Mouse (Mus musculus) stomach, embryonic 14.5 days (tissue): ENCODE results near the gene Cdc42ep1. TPM values are rescaled to one million over a fixed set of nuclear protein-coding genes. Genes with fewer than 3 reads are reported as not detected.

Experiments used
- ATAC-seq: fragments of 200-750 bp; cut with Nextera tagmentation; 2 replicates; pipeline ENCODE4 v1.8.0; 2017; ENCODE audit warnings: low read depth, moderate TSS enrichment; ENCODE audit not compliant: insufficient number of reproducible peaks, insufficient read depth, low FRiP score
- H3K27ac ChIP-seq: fragments of 300-500 bp; sonication (generic); 2 replicates; pipeline ENCODE4 v1.5.1; 2014; ENCODE audit warnings: mild to moderate bottlenecking, low read length, moderate library complexity, mixed read lengths
- H3K27me3 ChIP-seq: fragments of 300-500 bp; sonication (generic); 2 replicates; pipeline ENCODE4 v1.6.1; 2014; ENCODE audit warnings: low read length, control low read depth, mixed read lengths; ENCODE audit not compliant: control insufficient read depth, insufficient read depth
- H3K36me3 ChIP-seq: fragments of 300-500 bp; sonication (generic); 2 replicates; pipeline ENCODE4 v1.6.1; 2014; ENCODE audit warnings: mild to moderate bottlenecking, control low read depth, low read length, moderate library complexity, mixed read lengths; ENCODE audit not compliant: control insufficient read depth, insufficient read depth
- H3K4me1 ChIP-seq: fragments of 300-500 bp; sonication (generic); 2 replicates; pipeline ENCODE4 v1.6.1; 2014; ENCODE audit warnings: low read length, control low read depth, mixed read lengths; ENCODE audit not compliant: control insufficient read depth, insufficient read depth
- H3K4me2 ChIP-seq: fragments of 300-500 bp; sonication (generic); replicated peaks from 2 replicates; pipeline ENCODE4 v1.6.1; 2014; ENCODE audit warnings: low read depth, low read length, control low read depth
- H3K4me3 ChIP-seq: fragments of 300-500 bp; sonication (generic); 2 replicates; pipeline ENCODE4 v1.5.1; 2014; ENCODE audit warnings: low read depth, low read length, control low read depth
- H3K9ac ChIP-seq: fragments of 300-500 bp; sonication (generic); replicated peaks from 2 replicates; pipeline ENCODE4 v1.6.1; 2014; ENCODE audit warnings: low read depth, mild to moderate bottlenecking, control low read depth, low read length, moderate library complexity, mixed read lengths
- H3K9me3 ChIP-seq: fragments of 300-500 bp; sonication (generic); 2 replicates; pipeline ENCODE4 v1.6.1; 2016; ENCODE audit warnings: low read depth, low read length, control low read depth; ENCODE audit not compliant: control insufficient read depth
- WGBS: fragments of 180-500 bp; shearing (Covaris S2); extraction: QIAGEN DNeasy Blood & Tissue Kit; methylation state at CpG from one replicate; pipeline ENCODE4 v1.1.7; 2014; 5-methylcytosine and 5-hydroxymethylcytosine counted together
- polyA plus RNA-seq: library from polyadenylated mRNA; unstranded; fragments of >200 nt; fragmentation: Nextera tagmentation; extraction: Ambion mirVana; gene quantifications from 2 replicates; pipeline ENCODE4 v1.2.1, GENCODE M21; 2014

Gene Cdc42ep1
- polyA plus RNA-seq, 1 experiment from 2014 or later = 40.7 TPM

GRCm38 (mm10) chr15:78832701-78833123 is 9.7 kb upstream of the Cdc42ep1 start:
- no peaks in the 10 kb centered on the region for H3K36me3 ChIP-seq
- H3K27me3 ChIP-seq = no peaks in the 10 kb centered on the region
- peak overlapping the region; percentile 93 for H3K27ac ChIP-seq
- H3K4me3 ChIP-seq = no peak overlapping the region
- no peaks in the 10 kb centered on the region for H3K9me3 ChIP-seq
- no peak overlapping the region; the same call in 1 of the 2 replicates for H3K9ac ChIP-seq
- ATAC-seq = peak; percentile 35
- 24% methylated on average over 14 of the region's 14 CpGs for WGBS
- peaks cover 57% of the 10 kb centered on the region for H3K4me1 ChIP-seq
- peak overlapping the region; percentile 30; the same call in 1 of the 2 replicates for H3K4me2 ChIP-seq

GRCm38 (mm10) chr15:78833582-78833981 is 8.8 kb upstream of the Cdc42ep1 start:
- Histone ChIP-seq H3K9me3 (no peaks in the 10 kb centered on the region), H3K36me3 (no peaks in the 10 kb centered on the region), H3K4me3 (no peak overlapping the region), H3K9ac (no peak overlapping the region), H3K4me1 (peaks cover 52% of the 10 kb centered on the region), H3K27me3 (no peaks in the 10 kb centered on the region), H3K4me2 (no peak overlapping the region), H3K27ac (peak overlapping the region; percentile 93)
- WGBS = 90% methylated on average over 3 of the region's 3 CpGs
- no peak for ATAC-seq

GRCm38 (mm10) chr15:78834233-78835005 is 8.0 kb upstream of the Cdc42ep1 start:
- WGBS = 30% methylated on average over 10 of the region's 10 CpGs
- no peaks in the 10 kb centered on the region for H3K9me3 ChIP-seq
- H3K27ac ChIP-seq = peak overlapping the region; percentile 93
- no peaks in the 10 kb centered on the region for H3K27me3 ChIP-seq
- H3K36me3 ChIP-seq = no peaks in the 10 kb centered on the region
- ATAC-seq = no peak; the same call in 1 of the 2 replicates
- H3K9ac ChIP-seq = no peak overlapping the region
- no peak overlapping the region for H3K4me2 ChIP-seq
- peaks cover 56% of the 10 kb centered on the region for H3K4me1 ChIP-seq
- H3K4me3 ChIP-seq = no peak overlapping the region

GRCm38 (mm10) chr15:78835200-78836085 is 7.0 kb upstream of the Cdc42ep1 start:
- Histone ChIP-seq H3K4me3 (no peak overlapping the region), H3K4me2 (no peak overlapping the region), H3K4me1 (peaks cover 66% of the 10 kb centered on the region), H3K9ac (no peak overlapping the region), H3K27me3 (no peaks in the 10 kb centered on the region), H3K27ac (peak overlapping the region; percentile 93), H3K36me3 (no peaks in the 10 kb centered on the region), H3K9me3 (no peaks in the 10 kb centered on the region)
- 19% methylated on average over 12 of the region's 12 CpGs for WGBS
- ATAC-seq = no peak

- Histone ChIP-seq H3K9me3 (no peaks in the 10 kb centered on the region), H3K9ac (no peak overlapping the region), H3K4me1 (peaks cover 66% of the 10 kb centered on the region), H3K27ac (peak overlapping the region; percentile 93), H3K36me3 (no peaks in the 10 kb centered on the region), H3K4me2 (no peak overlapping the region), H3K4me3 (no peak overlapping the region), H3K27me3 (no peaks in the 10 kb centered on the region)
- no peak for ATAC-seq
- WGBS = 26% methylated on average over 8 of the region's 8 CpGs
Observed at GRCm38 (mm10) chr15:78836086-78836621, 6.3 kb upstream of the Cdc42ep1 start.

- WGBS = 4% methylated on average over 2 of the region's 2 CpGs
- no peak for ATAC-seq
- H3K36me3 ChIP-seq = no peaks in the 10 kb centered on the region
- no peak overlapping the region for H3K4me3 ChIP-seq
- H3K9ac ChIP-seq = no peak overlapping the region
- no peak overlapping the region for H3K4me2 ChIP-seq
- H3K27ac ChIP-seq = peak overlapping the region; percentile 80
- H3K9me3 ChIP-seq = no peaks in the 10 kb centered on the region
- no peaks in the 10 kb centered on the region for H3K27me3 ChIP-seq
- H3K4me1 ChIP-seq = peaks cover 46% of the 10 kb centered on the region
Observed at GRCm38 (mm10) chr15:78839744-78840143, 2.7 kb upstream of the Cdc42ep1 start.

GRCm38 (mm10) chr15:78840241-78840640 is 2.2 kb upstream of the Cdc42ep1 start:
- Histone ChIP-seq H3K9ac (no peak overlapping the region), H3K4me3 (no peak overlapping the region), H3K4me1 (peaks cover 47% of the 10 kb centered on the region), H3K4me2 (no peak overlapping the region), H3K27me3 (no peaks in the 10 kb centered on the region), H3K36me3 (no peaks in the 10 kb centered on the region), H3K9me3 (no peaks in the 10 kb centered on the region), H3K27ac (peak overlapping the region; percentile 80)
- ATAC-seq = no peak
- 40% methylated on average over 3 of the region's 3 CpGs for WGBS

GRCm38 (mm10) chr15:78840751-78841150 is 1.7 kb upstream of the Cdc42ep1 start:
- peak overlapping the region; percentile 56; the same call in 1 of the 2 replicates for H3K27ac ChIP-seq
- H3K4me3 ChIP-seq = no peak overlapping the region
- no peak overlapping the region for H3K4me2 ChIP-seq
- no peak for ATAC-seq
- no peaks in the 10 kb centered on the region for H3K9me3 ChIP-seq
- H3K9ac ChIP-seq = no peak overlapping the region
- H3K36me3 ChIP-seq = no peaks in the 10 kb centered on the region
- peaks cover 46% of the 10 kb centered on the region for H3K4me1 ChIP-seq
- H3K27me3 ChIP-seq = no peaks in the 10 kb centered on the region
- WGBS = 62% methylated on average over 11 of the region's 11 CpGs
